Mouse (Mus musculus): Measurements from ENCODE around the gene Luc7l3. TPM values are rescaled to one million over a fixed set of nuclear protein-coding genes. Genes with fewer than 3 reads are reported as not detected.

The Luc7l3 gene
- polyA plus RNA-seq, 2 experiments = 96.9 to 138 TPM

DNA sequence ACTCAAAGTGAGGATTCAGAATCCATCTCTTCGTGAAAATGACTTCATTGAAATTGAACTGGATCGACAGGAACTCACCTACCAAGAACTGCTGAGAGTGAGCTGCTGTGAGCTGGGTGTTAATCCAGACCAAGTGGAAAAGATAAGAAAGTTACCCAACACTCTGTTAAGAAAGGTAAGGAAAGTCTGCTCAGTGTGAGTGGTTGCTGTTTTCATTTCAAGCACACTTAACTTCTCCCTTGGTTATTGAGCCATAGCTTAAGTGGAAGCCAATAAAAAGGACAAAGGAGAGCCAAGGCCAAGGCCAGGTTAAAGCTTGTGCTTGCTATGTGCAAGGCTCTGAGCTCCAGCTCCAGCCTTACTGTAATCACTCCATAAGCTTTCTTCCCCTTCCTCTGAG is 16.6 kb upstream of the Luc7l3 start:
- Histone ChIP-seq H3K36me3 (ENCODE audit: control insufficient read depth, insufficient read depth, low read length) (peaks cover 65% of the 10 kb centered on the region), H3K4me2 (replicated peaks; ENCODE audit: low read depth, low read length, severe bottlenecking) (no peak overlapping the region), H3K27me3 (ENCODE audit: control insufficient read depth, insufficient read depth, low read length) (no peaks in the 10 kb centered on the region), H3K27ac (replicated peaks; ENCODE audit: low read depth, low read length) (no peak overlapping the region), H3K9me3 (ENCODE audit: control insufficient read depth, low read length) (no peaks in the 10 kb centered on the region), H3K4me1 (ENCODE audit: control insufficient read depth, insufficient read depth, low read length) (peaks cover 6% of the 10 kb centered on the region; the same call in 1 of the 2 replicates), H3K4me3 (replicated peaks; ENCODE audit: low read length) (no peak overlapping the region), H3K9ac (ENCODE audit: low read depth, low read length, severe bottlenecking) (no peak overlapping the region)
- no peak for TF ChIP-seq POLR2A (IDR thresholded peaks at IDR 0.05; ENCODE audit: borderline replicate concordance, extremely low read depth, insufficient read depth, insufficient read length)
- 93% methylated on average over 2 of the region's 2 CpGs for WGBS
- ATAC-seq (ENCODE audit: low FRiP score, low read depth) = no peak
- DNase-seq (ENCODE audit: low spot score) = no peak

DNA sequence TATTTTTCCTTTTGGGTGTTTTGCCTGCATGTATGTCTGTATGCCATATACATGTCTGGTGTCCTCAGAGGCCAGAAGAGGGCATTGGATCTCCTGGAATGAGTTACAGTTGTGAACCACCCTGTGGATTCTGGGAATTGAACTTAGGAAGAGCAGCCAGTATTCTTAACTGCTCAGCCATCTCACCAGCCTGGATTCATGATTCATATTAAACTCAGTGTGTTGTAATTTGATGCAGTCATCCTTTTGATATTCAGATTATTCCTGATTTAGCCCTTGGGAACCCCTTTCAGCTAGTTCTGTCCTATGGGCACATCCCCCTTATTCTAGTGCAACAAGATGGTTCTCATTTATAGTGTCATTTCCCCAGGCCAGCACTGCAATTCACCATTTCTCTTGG is 14.8 kb upstream of the Luc7l3 start:
- Histone ChIP-seq H3K9ac (ENCODE audit: low read depth, low read length, severe bottlenecking) (no peak overlapping the region), H3K36me3 (ENCODE audit: control insufficient read depth, insufficient read depth, low read length) (peaks cover 62% of the 10 kb centered on the region), H3K27me3 (ENCODE audit: control insufficient read depth, insufficient read depth, low read length) (no peaks in the 10 kb centered on the region), H3K4me2 (replicated peaks; ENCODE audit: low read depth, low read length, severe bottlenecking) (no peak overlapping the region), H3K4me1 (ENCODE audit: control insufficient read depth, insufficient read depth, low read length) (no peaks in the 10 kb centered on the region), H3K4me3 (replicated peaks; ENCODE audit: low read length) (no peak overlapping the region), H3K9me3 (ENCODE audit: control insufficient read depth, low read length) (no peaks in the 10 kb centered on the region), H3K27ac (replicated peaks; ENCODE audit: low read depth, low read length) (no peak overlapping the region)
- no peak for ATAC-seq (ENCODE audit: low FRiP score, low read depth)
- no peak for DNase-seq (ENCODE audit: low spot score)
- TF ChIP-seq POLR2A (IDR thresholded peaks at IDR 0.05; ENCODE audit: borderline replicate concordance, extremely low read depth, insufficient read depth, insufficient read length) = no peak

DNA sequence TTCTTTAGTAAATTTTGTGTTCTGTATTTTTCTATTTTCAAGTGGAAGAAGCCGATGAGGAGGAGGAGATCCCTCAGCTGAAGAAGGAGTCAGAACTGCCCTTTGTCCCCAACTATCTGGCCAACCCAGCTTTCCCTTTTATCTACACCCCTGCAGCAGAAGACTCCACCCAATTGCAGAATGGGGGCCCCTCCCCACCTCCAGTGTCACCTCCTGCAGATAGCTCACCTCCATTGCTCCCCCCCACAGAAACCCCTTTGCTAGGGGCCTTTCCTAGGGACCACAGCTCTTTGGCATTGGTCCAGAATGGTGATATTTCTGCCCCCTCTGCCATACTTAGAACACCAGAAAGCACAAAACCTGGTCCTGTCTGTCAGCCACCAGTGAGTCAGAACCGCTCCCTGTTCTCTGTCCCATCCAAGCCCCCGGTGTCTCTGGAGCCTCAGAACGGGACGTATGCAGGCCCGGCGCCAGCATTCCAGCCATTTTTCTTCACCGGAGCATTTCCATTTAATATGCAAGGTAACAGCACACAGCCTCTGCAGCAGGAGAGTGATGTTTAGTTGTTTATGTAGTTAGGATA is 12.7 kb upstream of the Luc7l3 start:
- H3K4me3 ChIP-seq (replicated peaks; ENCODE audit: low read length) = no peak overlapping the region
- ATAC-seq (ENCODE audit: low FRiP score, low read depth) = peak; percentile 19; the same call in 1 of the 2 replicates

GRCm38 (mm10) chr11:94332726-94333125 is 10.9 kb upstream of the Luc7l3 start:
- H3K27me3 ChIP-seq (ENCODE audit: control insufficient read depth, insufficient read depth, low read length) = no peaks in the 10 kb centered on the region
- 91% methylated on average over 6 of the region's 6 CpGs for WGBS

More for the DNA sequence above, 12.7 kb upstream of the Luc7l3 start:
- Histone ChIP-seq H3K9ac (ENCODE audit: low read depth, low read length, severe bottlenecking) (no peak overlapping the region), H3K4me1 (ENCODE audit: control insufficient read depth, insufficient read depth, low read length) (peaks cover 5% of the 10 kb centered on the region; the same call in 1 of the 2 replicates), H3K27ac (replicated peaks; ENCODE audit: low read depth, low read length) (no peak overlapping the region), H3K36me3 (ENCODE audit: control insufficient read depth, insufficient read depth, low read length) (peaks cover 46% of the 10 kb centered on the region), H3K9me3 (ENCODE audit: control insufficient read depth, low read length) (no peaks in the 10 kb centered on the region), H3K27me3 (ENCODE audit: control insufficient read depth, insufficient read depth, low read length) (no peaks in the 10 kb centered on the region), H3K4me2 (replicated peaks; ENCODE audit: low read depth, low read length, severe bottlenecking) (no peak overlapping the region)
- no peak for TF ChIP-seq POLR2A (IDR thresholded peaks at IDR 0.05; ENCODE audit: borderline replicate concordance, extremely low read depth, insufficient read depth, insufficient read length)
- no peak for DNase-seq (ENCODE audit: low spot score)
- 87% methylated on average over 8 of the region's 8 CpGs for WGBS

GRCm38 (mm10) chr11:94330211-94330610 is 8.4 kb upstream of the Luc7l3 start:
- no peaks in the 10 kb centered on the region for H3K9me3 ChIP-seq (ENCODE audit: control insufficient read depth, low read length)
- H3K36me3 ChIP-seq (ENCODE audit: control insufficient read depth, insufficient read depth, low read length) = peaks cover 9% of the 10 kb centered on the region
- no peak overlapping the region for H3K4me2 ChIP-seq (replicated peaks; ENCODE audit: low read depth, low read length, severe bottlenecking)
- ATAC-seq (ENCODE audit: low FRiP score, low read depth) (no peak), DNase-seq (ENCODE audit: low spot score) (no peak)
- H3K4me3 ChIP-seq (replicated peaks; ENCODE audit: low read length) = no peak overlapping the region
- H3K27me3 ChIP-seq (ENCODE audit: control insufficient read depth, insufficient read depth, low read length) = no peaks in the 10 kb centered on the region
- no peak overlapping the region for H3K9ac ChIP-seq (ENCODE audit: low read depth, low read length, severe bottlenecking)
- peaks cover 13% of the 10 kb centered on the region for H3K4me1 ChIP-seq (ENCODE audit: control insufficient read depth, insufficient read depth, low read length)
- no peak for TF ChIP-seq POLR2A (IDR thresholded peaks at IDR 0.05; ENCODE audit: borderline replicate concordance, extremely low read depth, insufficient read depth, insufficient read length)
- no peak overlapping the region for H3K27ac ChIP-seq (replicated peaks; ENCODE audit: low read depth, low read length)
- WGBS = 96% methylated on average over 3 of the region's 3 CpGs

More at GRCm38 (mm10) chr11:94332726-94333125, 10.9 kb upstream of the Luc7l3 start:
- Histone ChIP-seq H3K27ac (replicated peaks; ENCODE audit: low read depth, low read length) (no peak overlapping the region), H3K9me3 (ENCODE audit: control insufficient read depth, low read length) (no peaks in the 10 kb centered on the region), H3K4me2 (replicated peaks; ENCODE audit: low read depth, low read length, severe bottlenecking) (no peak overlapping the region), H3K4me3 (replicated peaks; ENCODE audit: low read length) (no peak overlapping the region), H3K4me1 (ENCODE audit: control insufficient read depth, insufficient read depth, low read length) (peaks cover 8% of the 10 kb centered on the region; the same call in 1 of the 2 replicates), H3K9ac (ENCODE audit: low read depth, low read length, severe bottlenecking) (no peak overlapping the region), H3K36me3 (ENCODE audit: control insufficient read depth, insufficient read depth, low read length) (peaks cover 29% of the 10 kb centered on the region)
- ATAC-seq (ENCODE audit: low FRiP score, low read depth) = no peak
- no peak for TF ChIP-seq POLR2A (IDR thresholded peaks at IDR 0.05; ENCODE audit: borderline replicate concordance, extremely low read depth, insufficient read depth, insufficient read length)
- no peak for DNase-seq (ENCODE audit: low spot score)
